Mouse (Mus musculus) small intestine, adult 2 months (tissue): ENCODE data around the gene Cage1.

Experiments
- CTCF ChIP-seq: fragments of 200-500 bp; IDR thresholded peaks from 2 replicates; pipeline ENCODE4 v1.5.1; 2012; ENCODE audit warnings: low read depth, mild to moderate bottlenecking, control low read depth, inconsistent platforms, low read length, moderate library complexity, mixed read lengths; ENCODE audit not compliant: insufficient replicate concordance, insufficient read length; ENCODE audit errors: extremely low read depth
- POLR2A ChIP-seq: fragments of 200-500 bp; IDR thresholded peaks from 2 replicates; pipeline ENCODE4 v1.6.1; 2012; ENCODE audit warnings: low read depth, mild to moderate bottlenecking, control low read depth, inconsistent platforms, low read length, moderate library complexity

- TF ChIP-seq CTCF (no peak), POLR2A (no peak)
Measured at GRCm38 (mm10) chr13:38073374-38074307, 36.8 kb upstream of the Cage1 start.
